Comparison of ENCODE assay signal across 11 mouse cellular contexts in genomic region chr11:106752103-106752502, GRCm38 (mm10). TPM values are rescaled to one million over a fixed set of nuclear protein-coding genes. Genes with fewer than 3 reads are reported as not detected.
DNase-seq lines count a peak whose midpoint lies in the region; ATAC-seq lines count a peak whose summit lies in the region.
"Had no signal": no experiment of that assay in that cellular context is flagged by ENCODE, and none has a peak within 500 bp of the region (broad histone marks: within the 10 kb centered on the region; RNA-seq: fewer than 3 reads in every experiment).

No protein-coding gene starts in this region.

- DNase-seq in right cerebral cortex, postnatal 10 days (ENCODE audit: low spot score in 2 of 2), result peak; percentile 39 to 47
- no peak for DNase-seq in right cerebral cortex, adult 2 months (ENCODE audit: low spot score in 2 of 2)
- DNase-seq in natural killer cell, adult 2 months (ENCODE audit: low spot score in 2 of 2), result peak; percentile 59 to 67
- DNase-seq in thymus, postnatal 36 days, result peak; percentile 61 to 67
- no peak for DNase-seq in cerebellum, adult 9-11 months
- DNase-seq in left cerebral cortex, adult 9 months (ENCODE audit: low spot score in 2 of 2), result no peak
- no peak for DNase-seq in left cerebral cortex, postnatal 36 days (ENCODE audit: low spot score in 2 of 2)
- DNase-seq: cerebellum, postnatal 14 days had no signal

- intact Hi-C loops in left cerebral cortex, postnatal 36 days (cut with DNase I), result no loop called here

- ATAC-seq in hematopoietic stem cell, adult 5-6 weeks (replicated peaks in 1 of 2; ENCODE audit: insufficient read depth in 1 of 2, low FRiP score in 2 of 2, low TSS enrichment in 1 of 2, low read depth in 1 of 2, poor library complexity in 2 of 2, severe bottlenecking in 2 of 2), result peak; percentile 65 to 85
- ATAC-seq: forebrain, embryonic 16.5 days; hindbrain, embryonic 16.5 days had no signal

RNA-seq across cellular contexts. Expression of gene Milr1, which starts 1.1 kb away (rescaled TPM):
- 50.2 and 51.9 TPM in 2 replicates for total RNA-seq in hematopoietic stem cell, adult 5-6 weeks (2017)
- under 1 TPM in 1 of 2 experiments, not detected in 1; 0.25 TPM for total RNA-seq in left cerebral cortex, postnatal 36 days (2021)

RNA-seq across cellular contexts. Expression of gene Pecam1, which starts 1.7 kb away (rescaled TPM):
- 46.2 and 50.2 TPM in 2 replicates for total RNA-seq in hematopoietic stem cell, adult 5-6 weeks (2017)
- total RNA-seq in left cerebral cortex, postnatal 36 days (2021), result 10 to 100 TPM; 16.9 to 18.8 TPM

RNA-seq across cellular contexts. Expression of gene Polg2, which starts 27.2 kb away (rescaled TPM):
- 16.0 and 24.2 TPM in 2 replicates for total RNA-seq in hematopoietic stem cell, adult 5-6 weeks (2017)
- total RNA-seq in left cerebral cortex, postnatal 36 days (2021), result 1 to 10 TPM; 3.0 to 3.2 TPM

RNA-seq across cellular contexts. Expression of gene Ddx5, which starts 36.9 kb away (rescaled TPM):
- total RNA-seq in hematopoietic stem cell, adult 5-6 weeks (2017), result 1,945 and 2,149 TPM in 2 replicates
- 100 to 1,000 TPM; 574 to 675 TPM for total RNA-seq in left cerebral cortex, postnatal 36 days (2021)

RNA-seq across cellular contexts. Expression of gene Cep95, which starts 36.9 kb away (rescaled TPM):
- total RNA-seq in hematopoietic stem cell, adult 5-6 weeks (2017), result 25.3 and 53.4 TPM in 2 replicates
- total RNA-seq in left cerebral cortex, postnatal 36 days (2021), result 10 to 100 TPM in 1 of 2 experiments, 1 to 10 TPM in 1; 8.2 to 15.8 TPM

Comparison
In these comparisons a context has a peak if more than half of its experiments do, and no peak if none do; other contexts are left out.
1. DNase-seq: peak in right cerebral cortex, postnatal 10 days (2 of 2), natural killer cell, adult 2 months (2 of 2) and thymus, postnatal 36 days (2 of 2); none in right cerebral cortex, adult 2 months (0 of 2), cerebellum, adult 9-11 months (single experiment), left cerebral cortex, adult 9 months (0 of 2) and left cerebral cortex, postnatal 36 days (0 of 2).
2. RNA of gene Milr1, which starts 1.1 kb away (total RNA-seq): 50.2 to 51.9 TPM in hematopoietic stem cell, adult 5-6 weeks; 0.25 TPM in left cerebral cortex, postnatal 36 days; every median in the first group is over 10 times any median in the second.